Mouse (Mus musculus): ENCODE data around the gene Wdcp.
"Not testable (repeated sequence)": the region's sequence is repeated elsewhere in the genome, so short reads cannot be mapped to it uniquely, and the experiment has no call there.

Wdcp gene

GRCm38 (mm10) chr12:4842890-4843597 is at the start of gene Wdcp:
Gene Wdcp (plus strand): TSS chr12:4843303.
- DNase-seq (ENCODE audit: low spot score) = peak; percentile 95

GRCm38 (mm10) chr12:4793718-4794117 is 49.4 kb upstream of the Wdcp start:
- no peak for DNase-seq (ENCODE audit: low spot score)

- not testable (repeated sequence) for DNase-seq (ENCODE audit: low spot score)
These were observed 45.6 kb upstream of the Wdcp start for GRCm38 (mm10) chr12:4797471-4797870.

DNA sequence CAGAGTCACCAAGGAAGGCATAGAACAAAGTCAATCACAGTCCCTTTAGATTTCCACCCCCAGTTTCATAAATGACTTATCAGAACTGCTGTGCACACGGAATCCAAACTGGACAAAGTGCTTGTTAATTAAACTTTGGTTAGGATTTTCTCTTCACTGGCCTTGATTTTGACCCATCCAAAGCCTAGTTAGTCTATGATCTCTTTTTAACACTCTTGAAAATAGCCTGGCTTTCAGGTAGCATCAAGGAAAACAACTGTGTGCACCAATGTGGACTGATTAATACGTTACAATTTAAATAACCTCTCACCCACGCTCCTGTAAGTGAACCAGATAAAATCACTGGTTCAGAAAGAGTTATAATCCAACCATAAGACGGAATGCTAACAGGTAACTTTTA is 32.1 kb upstream of the Wdcp start:
- no peak for DNase-seq (ENCODE audit: low spot score)

GRCm38 (mm10) chr12:4811705-4812104 is 31.4 kb upstream of the Wdcp start:
- DNase-seq (ENCODE audit: low spot score) = no peak

- DNase-seq (ENCODE audit: low spot score) = no peak
These were observed 29.5 kb upstream of the Wdcp start for GRCm38 (mm10) chr12:4813636-4814035.

DNA sequence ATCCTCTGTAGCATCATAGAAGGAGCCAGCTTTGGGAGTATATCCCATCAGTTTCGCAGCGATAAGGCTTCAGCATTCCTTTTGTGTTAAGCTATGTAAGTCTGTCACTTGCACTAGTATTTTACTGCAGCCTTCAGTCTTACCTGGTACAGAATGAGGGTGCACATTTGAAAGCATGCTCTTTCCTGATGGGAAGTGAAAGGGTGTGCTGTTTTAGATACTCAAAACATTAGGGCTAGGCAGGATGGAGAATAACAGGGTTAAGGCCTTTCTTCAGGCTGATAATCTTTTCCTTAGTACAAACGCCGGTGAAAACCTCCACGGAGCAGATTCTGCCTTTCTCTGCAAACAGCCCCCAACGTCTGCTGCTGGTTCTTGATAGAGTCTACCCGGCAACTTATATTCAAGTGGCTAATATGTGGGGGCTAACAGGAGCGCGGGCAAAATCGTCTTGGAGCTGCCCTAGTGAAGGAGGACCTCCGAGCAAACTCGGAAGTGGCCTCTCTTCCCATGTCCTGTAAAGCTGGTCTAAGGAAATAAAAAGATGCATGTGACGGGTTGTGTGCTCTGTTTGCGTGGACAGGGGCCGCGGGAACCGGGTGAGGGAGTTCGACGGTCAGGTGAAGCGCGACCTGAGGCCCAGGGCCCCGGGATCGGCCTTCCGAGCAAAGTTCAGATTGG is 26.3 kb upstream of the Wdcp start:
- no peak for DNase-seq (ENCODE audit: low spot score)

GRCm38 (mm10) chr12:4817361-4818101 is 25.6 kb upstream of the Wdcp start, which contains the start of gene Sf3b6:
Gene Sf3b6 (plus strand): TSS chr12:4817544.
- DNase-seq (ENCODE audit: low spot score) = peak; percentile 98

DNA sequence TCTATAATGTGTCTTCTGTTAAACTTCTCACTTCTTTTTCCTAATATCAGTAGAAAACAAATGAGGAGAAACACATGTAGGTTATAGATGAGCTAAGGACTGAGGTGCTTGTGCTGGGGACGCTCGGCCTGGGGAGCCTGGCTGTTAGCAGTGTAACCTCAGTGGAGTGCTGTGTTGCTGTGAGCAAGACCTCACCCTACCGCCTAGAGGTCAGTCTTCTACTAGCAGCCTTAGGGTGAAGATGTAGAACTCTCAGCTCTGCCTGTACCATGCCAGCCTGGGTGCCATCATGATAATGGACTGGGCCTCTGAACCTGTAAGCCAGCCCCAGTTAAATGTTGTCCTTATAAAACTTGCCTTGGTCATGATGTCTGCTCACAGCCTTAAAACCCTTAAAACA is 15.8 kb upstream of the Wdcp start:
- no peak for DNase-seq (ENCODE audit: low spot score)

GRCm38 (mm10) chr12:4836959-4837358 is 6.1 kb upstream of the Wdcp start:
- DNase-seq (ENCODE audit: low spot score) = no peak

- peak; percentile 11 for DNase-seq (ENCODE audit: low spot score)
These were observed 3.1 kb upstream of the Wdcp start for GRCm38 (mm10) chr12:4840010-4840409.

- DNase-seq (ENCODE audit: low spot score) = peak; percentile 12
These were observed 2.4 kb upstream of the Wdcp start for GRCm38 (mm10) chr12:4840741-4841140.

DNA sequence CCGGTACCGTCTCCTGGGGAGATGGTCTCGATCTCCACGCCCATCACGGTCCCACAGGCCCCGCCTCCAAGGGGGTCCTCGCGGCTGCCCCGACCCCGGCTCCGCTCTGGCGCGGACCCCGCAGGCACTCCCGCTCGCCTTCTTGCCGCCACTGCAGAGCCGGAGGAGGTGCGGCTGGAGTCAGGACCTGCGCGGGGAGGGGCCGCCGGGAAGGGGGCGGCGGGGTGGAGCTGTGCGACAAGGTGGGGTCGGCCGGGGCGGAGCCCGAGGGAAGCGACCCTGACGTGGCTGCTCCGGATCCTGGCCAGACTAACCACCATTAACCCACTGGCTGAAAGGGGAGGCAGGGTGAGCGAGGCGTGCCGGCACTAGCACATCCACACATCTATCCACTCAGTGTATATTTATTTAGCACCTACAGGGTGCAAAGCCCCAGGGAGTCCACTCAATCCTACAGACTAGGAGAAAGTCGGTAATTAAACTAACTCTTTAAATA is 1.7 kb upstream of the Wdcp start, which contains the start of gene Fkbp1b:
TSS of gene Fkbp1b (minus strand) at position 200 of the 496 bp plus-strand sequence.
- DNase-seq (ENCODE audit: low spot score) = peak; percentile 31

- no peak for DNase-seq (ENCODE audit: low spot score)
These were observed 647 bp upstream of the Wdcp start for GRCm38 (mm10) chr12:4842456-4842855.

DNA sequence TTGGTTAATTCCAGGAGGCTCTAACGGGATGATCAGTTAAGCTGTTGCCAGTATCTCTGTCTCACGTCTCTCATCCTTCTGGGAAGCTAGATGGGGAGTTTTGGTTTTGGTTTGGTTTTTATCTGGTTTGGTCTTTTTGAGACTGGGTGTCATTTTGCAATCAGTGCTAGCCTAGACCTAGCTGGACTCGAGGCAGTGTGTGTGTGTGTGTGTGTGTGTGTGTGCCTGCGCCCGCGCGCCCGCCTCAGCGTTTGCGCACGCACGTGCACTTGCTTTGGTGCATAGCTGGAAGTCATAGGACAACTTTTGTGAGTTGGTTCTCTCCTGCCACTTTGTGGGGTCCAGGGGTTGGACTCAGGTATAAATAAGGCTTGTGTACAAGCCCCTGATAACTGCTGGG is 638 bp downstream of the Wdcp start:
- DNase-seq (ENCODE audit: low spot score) = peak; percentile 10

DNA sequence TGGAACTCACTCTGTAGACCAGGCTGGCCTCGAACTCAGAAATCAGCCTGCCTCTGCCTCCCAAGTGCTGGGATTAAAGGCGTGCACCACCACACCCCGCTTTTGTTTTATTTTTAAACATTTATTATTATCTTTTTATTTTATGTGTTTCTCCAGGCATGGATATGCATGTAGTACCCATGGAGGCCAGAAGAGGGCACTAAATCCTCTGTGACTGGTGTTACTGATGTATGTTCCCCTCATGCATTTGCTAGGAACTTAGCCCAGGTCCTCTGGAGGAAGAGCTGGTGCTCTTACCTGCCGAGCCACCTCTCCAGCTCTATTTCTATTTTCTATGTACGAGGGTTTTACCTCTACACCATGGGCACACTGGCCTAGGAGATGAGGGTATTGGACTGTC is 13.1 kb downstream of the Wdcp start:
- DNase-seq (ENCODE audit: low spot score) = no peak

GRCm38 (mm10) chr12:4856834-4857233 is 13.7 kb downstream of the Wdcp start:
- DNase-seq (ENCODE audit: low spot score) = no peak

DNA sequence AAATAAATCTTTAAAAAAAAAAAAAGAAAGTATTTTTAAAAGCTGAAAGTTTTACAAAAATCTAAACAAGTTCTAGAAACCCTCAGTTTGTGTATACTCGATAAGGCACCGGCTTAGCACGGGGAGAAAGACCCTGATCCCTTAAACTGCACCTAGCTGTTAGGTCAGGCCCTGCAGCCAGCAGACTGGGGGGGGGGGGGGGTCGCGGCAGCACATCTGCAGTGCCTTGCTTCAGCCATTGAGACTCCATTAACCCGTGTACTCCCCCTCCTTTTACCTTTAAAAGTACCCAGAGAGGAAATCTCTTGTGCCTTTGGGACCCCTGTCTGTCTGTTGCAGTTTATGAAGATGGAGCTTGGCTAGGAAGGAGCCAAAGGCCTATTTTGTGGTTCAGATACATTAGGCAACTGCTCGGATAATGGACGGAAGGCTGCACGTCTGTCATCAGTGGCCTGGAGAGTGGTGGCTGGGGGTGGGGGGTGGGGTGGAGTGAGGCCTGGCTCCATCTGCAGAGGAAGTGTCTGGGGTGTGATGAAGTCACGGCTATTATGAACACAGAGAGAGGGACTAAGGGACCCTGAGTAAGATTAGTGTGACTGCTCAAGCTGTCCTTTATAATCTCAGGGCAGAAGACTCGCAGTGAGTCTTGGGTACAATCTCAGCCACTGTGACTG is 16.3 kb downstream of the Wdcp start:
- DNase-seq (ENCODE audit: low spot score) = no peak

DNA sequence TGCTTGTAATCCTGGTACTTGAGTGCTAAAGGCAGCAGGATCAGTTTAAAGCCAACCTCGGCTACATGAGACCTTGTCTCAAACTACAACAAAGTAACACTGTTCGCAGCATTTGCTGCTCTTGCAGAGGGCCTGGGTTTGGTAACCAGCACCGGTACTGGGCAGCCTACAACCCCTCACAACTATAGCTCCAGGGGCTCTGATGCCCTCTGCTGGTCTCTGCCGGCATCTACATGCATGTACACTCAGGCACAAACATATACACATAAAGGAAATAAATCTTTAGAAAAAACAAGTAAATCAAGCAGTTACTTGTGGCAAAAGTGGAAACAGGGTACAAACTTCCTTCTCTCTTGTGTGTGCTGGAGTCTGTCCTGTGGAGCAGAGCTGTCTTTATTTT is 19.6 kb downstream of the Wdcp start:
- no peak for DNase-seq (ENCODE audit: low spot score)

DNA sequence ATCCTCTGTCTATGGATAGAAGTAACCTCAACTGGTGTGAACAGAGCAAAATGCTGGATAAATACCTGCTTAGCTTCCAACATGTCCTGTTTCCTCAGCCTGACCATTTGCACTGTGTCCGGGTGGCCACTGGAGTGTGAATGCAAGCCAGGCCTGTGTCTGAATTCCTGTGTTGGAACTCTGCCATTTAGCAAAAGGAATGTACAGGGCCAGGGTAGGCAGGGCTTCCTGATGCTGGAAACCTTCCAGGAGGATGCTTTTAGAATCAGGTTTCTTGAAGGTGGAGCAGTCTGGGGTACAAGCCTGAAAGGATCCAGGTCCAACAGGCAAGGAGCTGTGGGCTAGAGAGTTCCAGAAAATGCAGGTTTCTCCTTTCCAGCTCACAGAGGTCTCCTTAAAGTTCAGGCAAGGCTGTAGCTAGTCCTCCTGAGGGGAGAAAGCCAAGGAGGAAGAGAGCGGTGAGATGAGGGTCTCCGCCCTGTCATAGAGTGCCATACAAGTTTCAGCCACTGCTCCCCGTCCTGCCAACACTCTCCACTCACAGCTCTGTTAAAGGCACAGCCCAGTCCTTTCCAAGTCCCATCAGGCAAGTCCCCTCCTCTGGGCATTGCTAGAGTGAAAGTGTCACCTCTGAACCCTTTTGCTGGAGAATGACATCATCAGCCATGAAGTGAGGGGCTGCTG is 20.7 kb downstream of the Wdcp start:
- peak; percentile 53 for DNase-seq (ENCODE audit: low spot score)

DNA sequence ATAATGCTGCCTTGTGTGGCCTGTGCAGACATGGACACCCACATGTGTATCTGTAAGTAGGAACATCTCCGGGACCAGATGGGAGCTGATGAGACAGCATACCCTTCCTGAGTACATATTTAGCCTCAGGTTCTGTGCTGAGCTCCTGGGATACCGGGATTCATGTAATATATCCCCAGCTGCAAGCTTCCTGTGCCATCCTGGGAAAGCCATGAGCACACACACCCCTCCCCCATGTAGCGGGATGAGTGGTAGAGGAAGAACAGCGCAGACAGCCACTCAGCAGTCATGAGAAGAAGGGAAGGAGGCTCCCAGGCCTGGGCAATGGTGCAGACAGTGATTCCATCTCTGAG is 21.2 kb downstream of the Wdcp start:
- no peak for DNase-seq (ENCODE audit: low spot score)

- DNase-seq (ENCODE audit: low spot score) = no peak
These were observed 25.8 kb downstream of the Wdcp start for GRCm38 (mm10) chr12:4868924-4869323.
